Mouse (Mus musculus): ENCODE data around the gene Ube2c. TPM values are rescaled to one million over a fixed set of nuclear protein-coding genes. Genes with fewer than 3 reads are reported as not detected.

Gene Ube2c
- polyA plus RNA-seq, 1 experiment, result 103 TPM

DNA sequence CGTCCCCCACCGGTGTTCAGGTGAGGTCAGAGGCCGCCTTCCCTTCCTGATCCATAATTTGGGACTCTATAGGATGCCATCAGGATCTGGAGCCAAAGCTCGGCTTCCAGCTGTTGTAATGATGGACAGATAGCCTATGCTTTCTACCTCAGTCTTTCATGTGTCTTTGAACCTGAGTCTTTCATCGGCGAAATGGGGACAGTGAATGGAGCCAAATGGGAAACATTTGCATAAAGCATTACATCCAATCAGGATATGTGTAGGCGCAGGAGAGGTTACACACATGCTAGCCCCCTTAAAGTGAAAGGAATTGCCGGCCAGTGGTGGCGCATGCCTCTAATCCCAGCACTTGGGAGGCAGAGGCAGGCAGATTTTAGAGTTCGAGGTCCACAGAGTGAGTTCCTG is 53.5 kb downstream of the Ube2c start:
- peak overlapping the region; percentile 76 for H3K4me2 ChIP-seq (ENCODE audit: low read depth)
- no peaks in the 10 kb centered on the region for H3K27me3 ChIP-seq (ENCODE audit: control insufficient read depth, insufficient read depth, insufficient read length)
- peaks cover 15% of the 10 kb centered on the region for H3K79me2 ChIP-seq (ENCODE audit: control insufficient read depth, insufficient read depth)
- H3K36me3 ChIP-seq (ENCODE audit: control insufficient read depth, insufficient read depth), result peaks cover 5% of the 10 kb centered on the region
- H3K4me3 ChIP-seq, result peak overlapping the region; percentile 74
- TF ChIP-seq POLR2A (IDR thresholded peaks at IDR 0.05; ENCODE audit: insufficient read length, low read depth) (no peak), MYOG (IDR thresholded peaks at IDR 0.05; ENCODE audit: control insufficient read depth in 1 of 3, insufficient read depth in 1 of 3, insufficient read length in 2 of 3, low read depth in 2 of 3) (no peak), CEBPB (IDR thresholded peaks at IDR 0.05; ENCODE audit: insufficient read depth, poor library complexity, severe bottlenecking) (no peak), USF1 (IDR thresholded peaks at IDR 0.05; ENCODE audit: low read depth) (no peak), SRF (IDR thresholded peaks at IDR 0.05; ENCODE audit: control insufficient read depth, insufficient read length, low read depth) (no peak), MAX (IDR thresholded peaks at IDR 0.05; ENCODE audit: low read depth) (no peak), TCF3 (IDR thresholded peaks at IDR 0.05; ENCODE audit: insufficient read length, low read depth) (no peak), MYOD1 (IDR thresholded peaks at IDR 0.05; ENCODE audit: control insufficient read depth in 1 of 3, insufficient read length in 2 of 3, low read depth in 2 of 3) (no peak), REST (IDR thresholded peaks at IDR 0.05; ENCODE audit: insufficient read depth, insufficient read length) (no peak), E2F4 (IDR thresholded peaks at IDR 0.05; ENCODE audit: insufficient read depth) (no peak), TCF12 (IDR thresholded peaks at IDR 0.05; ENCODE audit: insufficient read depth, poor library complexity, severe bottlenecking) (no peak), POLR2AphosphoS2 (IDR thresholded peaks at IDR 0.05; ENCODE audit: insufficient read length, low read depth) (no peak)
- no peak overlapping the region for H3ac ChIP-seq (ENCODE audit: control insufficient read depth, insufficient read length)

DNA sequence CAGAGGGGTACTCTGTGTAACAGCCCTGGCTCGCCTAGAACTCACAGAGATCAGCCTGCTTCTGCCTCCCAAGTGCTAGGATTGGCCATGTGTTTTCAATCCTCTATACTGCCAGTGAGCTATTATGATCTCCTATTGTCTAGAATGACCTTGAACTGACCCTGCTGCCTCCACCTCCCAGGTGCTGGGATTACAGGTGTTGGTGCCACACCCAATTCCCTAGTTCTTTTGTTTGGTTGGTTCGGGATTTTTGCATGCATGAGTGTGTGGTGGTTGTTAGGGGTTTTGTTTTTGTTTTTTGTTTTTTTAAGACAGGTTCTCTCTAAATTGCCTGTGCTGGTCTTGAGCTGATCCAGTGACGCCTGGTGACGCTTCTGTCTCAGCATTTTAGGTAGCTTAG is 54.3 kb downstream of the Ube2c start:
- H3ac ChIP-seq (ENCODE audit: control insufficient read depth, insufficient read length), result no peak overlapping the region
- peaks cover 5% of the 10 kb centered on the region for H3K36me3 ChIP-seq (ENCODE audit: control insufficient read depth, insufficient read depth)
- no peak for TF ChIP-seq POLR2AphosphoS2 (IDR thresholded peaks at IDR 0.05; ENCODE audit: insufficient read length, low read depth)
- no peak for TF ChIP-seq MYOG (IDR thresholded peaks at IDR 0.05; ENCODE audit: control insufficient read depth in 1 of 3, insufficient read depth in 1 of 3, insufficient read length in 2 of 3, low read depth in 2 of 3)
- no peak for TF ChIP-seq E2F4 (IDR thresholded peaks at IDR 0.05; ENCODE audit: insufficient read depth)
- TF ChIP-seq MYOD1 (IDR thresholded peaks at IDR 0.05; ENCODE audit: control insufficient read depth in 1 of 3, insufficient read length in 2 of 3, low read depth in 2 of 3), result no peak
- no peaks in the 10 kb centered on the region for H3K27me3 ChIP-seq (ENCODE audit: control insufficient read depth, insufficient read depth, insufficient read length)
- peak overlapping the region; percentile 76 for H3K4me2 ChIP-seq (ENCODE audit: low read depth)
- peaks cover 15% of the 10 kb centered on the region for H3K79me2 ChIP-seq (ENCODE audit: control insufficient read depth, insufficient read depth)
- peak overlapping the region; percentile 74 for H3K4me3 ChIP-seq

DNA sequence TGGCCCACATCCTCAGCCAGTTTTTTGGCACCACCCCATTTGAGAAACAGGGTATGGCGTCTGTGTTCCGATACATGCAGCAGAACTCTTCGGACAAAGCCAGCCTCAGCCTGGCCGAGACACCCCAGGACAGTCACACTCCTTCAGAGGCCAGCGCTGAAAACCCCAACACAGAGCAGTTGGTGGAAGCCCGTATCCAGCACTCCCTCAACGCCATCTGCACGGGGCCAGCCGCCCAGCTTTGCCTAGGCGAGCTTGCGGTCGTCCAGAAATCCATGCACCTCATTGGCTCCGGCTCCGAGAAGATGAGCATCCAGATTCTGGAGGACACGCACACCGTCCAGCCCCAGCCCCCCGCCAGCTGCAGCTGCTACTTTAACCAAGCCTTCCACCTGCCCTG is 55.8 kb downstream of the Ube2c start:
- Histone ChIP-seq H3K4me3 (no peak overlapping the region), H3K27me3 (ENCODE audit: control insufficient read depth, insufficient read depth, insufficient read length) (no peaks in the 10 kb centered on the region), H3ac (ENCODE audit: control insufficient read depth, insufficient read length) (no peak overlapping the region), H3K79me2 (ENCODE audit: control insufficient read depth, insufficient read depth) (peaks cover 15% of the 10 kb centered on the region), H3K4me2 (ENCODE audit: low read depth) (no peak overlapping the region), H3K36me3 (ENCODE audit: control insufficient read depth, insufficient read depth) (peaks cover 5% of the 10 kb centered on the region)
- TF ChIP-seq CEBPB (IDR thresholded peaks at IDR 0.05; ENCODE audit: insufficient read depth, poor library complexity, severe bottlenecking), result no peak
- TF ChIP-seq POLR2AphosphoS2 (IDR thresholded peaks at IDR 0.05; ENCODE audit: insufficient read length, low read depth), result peak; percentile 2
- no peak for TF ChIP-seq MYOG (IDR thresholded peaks at IDR 0.05; ENCODE audit: control insufficient read depth in 1 of 3, insufficient read depth in 1 of 3, insufficient read length in 2 of 3, low read depth in 2 of 3)

DNA sequence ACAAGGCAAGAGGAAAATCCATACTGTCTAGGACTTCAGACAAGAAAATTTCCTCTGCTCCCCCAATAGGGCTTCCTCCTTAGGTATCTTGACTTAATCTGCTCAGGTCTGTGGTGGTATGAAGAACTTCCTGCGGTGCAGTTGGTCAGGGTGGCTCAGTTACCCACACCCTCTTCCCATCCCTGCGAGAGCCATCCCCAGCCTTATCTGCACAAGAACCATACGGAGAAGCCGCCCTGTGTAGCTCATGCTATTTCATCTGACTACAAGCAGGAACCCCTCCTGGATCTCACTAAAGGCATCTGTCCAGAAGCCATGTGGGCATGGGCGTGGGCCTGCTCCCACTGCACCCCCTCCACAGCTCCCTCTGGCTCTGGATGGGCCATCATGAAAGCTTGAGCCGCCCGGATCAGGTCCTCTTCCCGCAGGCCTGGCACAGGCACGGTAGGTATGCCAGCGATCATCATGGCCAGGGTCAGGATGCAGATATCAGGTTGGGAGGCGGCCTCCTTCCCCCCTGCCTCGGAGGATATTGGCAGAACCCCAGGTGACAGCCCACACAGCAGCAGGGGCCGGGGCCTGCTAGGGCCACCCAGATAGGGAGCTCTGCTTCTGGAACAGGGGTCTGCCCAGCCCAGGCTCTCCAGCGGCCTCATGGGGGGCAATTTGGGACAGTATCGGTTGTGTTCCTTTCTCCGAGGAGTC is 57.6 kb downstream of the Ube2c start:
- peaks cover 5% of the 10 kb centered on the region for H3K36me3 ChIP-seq (ENCODE audit: control insufficient read depth, insufficient read depth)
- no peak overlapping the region for H3K4me3 ChIP-seq
- H3K4me2 ChIP-seq (ENCODE audit: low read depth), result no peak overlapping the region
- TF ChIP-seq REST (IDR thresholded peaks at IDR 0.05; ENCODE audit: insufficient read depth, insufficient read length) (no peak), POLR2AphosphoS2 (IDR thresholded peaks at IDR 0.05; ENCODE audit: insufficient read length, low read depth) (no peak), TCF3 (IDR thresholded peaks at IDR 0.05; ENCODE audit: insufficient read length, low read depth) (no peak), MYOD1 (IDR thresholded peaks at IDR 0.05; ENCODE audit: control insufficient read depth in 1 of 3, insufficient read length in 2 of 3, low read depth in 2 of 3) (no peak), E2F4 (IDR thresholded peaks at IDR 0.05; ENCODE audit: insufficient read depth) (no peak), MYOG (IDR thresholded peaks at IDR 0.05; ENCODE audit: control insufficient read depth in 1 of 3, insufficient read depth in 1 of 3, insufficient read length in 2 of 3, low read depth in 2 of 3) (no peak), CEBPB (IDR thresholded peaks at IDR 0.05; ENCODE audit: insufficient read depth, poor library complexity, severe bottlenecking) (no peak), USF1 (IDR thresholded peaks at IDR 0.05; ENCODE audit: low read depth) (no peak), POLR2A (IDR thresholded peaks at IDR 0.05; ENCODE audit: insufficient read length, low read depth) (no peak), SRF (IDR thresholded peaks at IDR 0.05; ENCODE audit: control insufficient read depth, insufficient read length, low read depth) (no peak), TCF12 (IDR thresholded peaks at IDR 0.05; ENCODE audit: insufficient read depth, poor library complexity, severe bottlenecking) (no peak)
- H3K27me3 ChIP-seq (ENCODE audit: control insufficient read depth, insufficient read depth, insufficient read length), result no peaks in the 10 kb centered on the region
- H3K79me2 ChIP-seq (ENCODE audit: control insufficient read depth, insufficient read depth), result peaks cover 15% of the 10 kb centered on the region
- H3ac ChIP-seq (ENCODE audit: control insufficient read depth, insufficient read length), result no peak overlapping the region

Other genes with a start within 250 kb of the Ube2c start
- gene Wfdc2, start 207.5 kb upstream of the Ube2c start, polyA plus RNA-seq (2012; fragmentation: generic; extraction: Trizol), result not detected
- not detected for gene Spint3, start 196.4 kb upstream of the Ube2c start, polyA plus RNA-seq (2012; fragmentation: generic; extraction: Trizol)
- gene Wfdc6a, start 184.5 kb upstream of the Ube2c start, polyA plus RNA-seq (2012; fragmentation: generic; extraction: Trizol), result not detected
- not detected for gene Eppin, start 176.3 kb upstream of the Ube2c start, polyA plus RNA-seq (2012; fragmentation: generic; extraction: Trizol)
- gene Wfdc6b, start 156.4 kb upstream of the Ube2c start, polyA plus RNA-seq (2012; fragmentation: generic; extraction: Trizol), result not detected
- gene Wfdc8, start 156.3 kb upstream of the Ube2c start, polyA plus RNA-seq (2012; fragmentation: generic; extraction: Trizol), result not detected
- not detected for gene Wfdc16, start 131.1 kb upstream of the Ube2c start, polyA plus RNA-seq (2012; fragmentation: generic; extraction: Trizol)
- not detected for gene Wfdc10, start 113.9 kb upstream of the Ube2c start, polyA plus RNA-seq (2012; fragmentation: generic; extraction: Trizol)
- gene Wfdc9, start 113.3 kb upstream of the Ube2c start, polyA plus RNA-seq (2012; fragmentation: generic; extraction: Trizol), result not detected
- not detected for gene Wfdc11, start 95.8 kb upstream of the Ube2c start, polyA plus RNA-seq (2012; fragmentation: generic; extraction: Trizol)
- gene Wfdc13, start 84.8 kb upstream of the Ube2c start, polyA plus RNA-seq (2012; fragmentation: generic; extraction: Trizol), result 0.04 TPM
- not detected for gene Spint4, start 71.4 kb upstream of the Ube2c start, polyA plus RNA-seq (2012; fragmentation: generic; extraction: Trizol)
- gene Spint5, start 54.6 kb upstream of the Ube2c start, polyA plus RNA-seq (2012; fragmentation: generic; extraction: Trizol), result not detected
- 0.41 TPM for gene Wfdc3, start 24.0 kb upstream of the Ube2c start, polyA plus RNA-seq (2012; fragmentation: generic; extraction: Trizol)
- 63.0 TPM for gene Dnttip1, start 23.9 kb upstream of the Ube2c start, polyA plus RNA-seq (2012; fragmentation: generic; extraction: Trizol)
- gene Tnnc2, start 10.1 kb downstream of the Ube2c start, polyA plus RNA-seq (2012; fragmentation: generic; extraction: Trizol), result 3,985 TPM
- 29.5 TPM for gene Snx21, start 15.9 kb downstream of the Ube2c start, polyA plus RNA-seq (2012; fragmentation: generic; extraction: Trizol)
- 24.5 TPM for gene Acot8, start 35.0 kb downstream of the Ube2c start, polyA plus RNA-seq (2012; fragmentation: generic; extraction: Trizol)
- 3.3 TPM for gene Zswim3, start 35.2 kb downstream of the Ube2c start, polyA plus RNA-seq (2012; fragmentation: generic; extraction: Trizol)
- 13.3 TPM for gene Zswim1, start 52.8 kb downstream of the Ube2c start, polyA plus RNA-seq (2012; fragmentation: generic; extraction: Trizol)
- 0.40 TPM for gene Spata25, start 58.6 kb downstream of the Ube2c start, polyA plus RNA-seq (2012; fragmentation: generic; extraction: Trizol)
- gene Ctsa, start 63.0 kb downstream of the Ube2c start, polyA plus RNA-seq (2012; fragmentation: generic; extraction: Trizol), result 202 TPM
- 23.5 TPM for gene Neurl2, start 63.6 kb downstream of the Ube2c start, polyA plus RNA-seq (2012; fragmentation: generic; extraction: Trizol)
- gene Pltp, start 87.8 kb downstream of the Ube2c start, polyA plus RNA-seq (2012; fragmentation: generic; extraction: Trizol), result 117 TPM
- 43.2 TPM for gene Pcif1, start 109.4 kb downstream of the Ube2c start, polyA plus RNA-seq (2012; fragmentation: generic; extraction: Trizol)
- gene Zfp335, start 141.9 kb downstream of the Ube2c start, polyA plus RNA-seq (2012; fragmentation: generic; extraction: Trizol), result 11.1 TPM
- gene Mmp9, start 170.9 kb downstream of the Ube2c start, polyA plus RNA-seq (2012; fragmentation: generic; extraction: Trizol), result 1.7 TPM
- 0.52 TPM for gene Slc12a5, start 190.9 kb downstream of the Ube2c start, polyA plus RNA-seq (2012; fragmentation: generic; extraction: Trizol)